Mouse (Mus musculus) lung, postnatal 0 days (tissue): ENCODE data around the gene Cntrob.

Experiments
- CTCF ChIP-seq: IDR thresholded peaks from 2 replicates; pipeline ENCODE4 v1.5.1; 2016; ENCODE audit warnings: antibody characterized with exemption, mild to moderate bottlenecking
- EP300 ChIP-seq: IDR thresholded peaks from 2 replicates; pipeline ENCODE4 v1.6.1; 2016; ENCODE audit warnings: antibody characterized with exemption, mild to moderate bottlenecking, control low read depth

DNA sequence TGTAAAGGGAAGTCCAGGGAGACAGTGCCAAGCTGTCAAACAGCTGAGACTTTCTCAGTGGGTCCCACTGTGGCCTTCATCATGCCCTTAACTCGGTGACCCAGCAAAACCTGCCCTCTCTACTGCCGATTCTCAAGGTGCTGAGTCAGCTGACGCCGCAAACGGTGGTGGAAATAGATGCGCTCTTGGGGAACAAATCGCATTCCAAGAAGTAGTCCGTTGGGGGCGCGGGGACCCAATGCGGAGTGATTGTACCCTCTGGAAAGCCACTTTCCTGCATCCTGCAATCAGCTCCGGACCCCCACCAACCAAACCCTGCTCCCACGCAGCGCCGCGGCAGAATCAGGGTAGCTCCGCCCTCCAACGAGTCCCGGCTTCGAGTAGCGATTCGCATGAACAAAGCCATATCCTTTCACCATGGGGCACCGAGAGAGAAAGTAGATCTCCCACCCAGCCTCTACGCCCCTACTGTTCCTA, 8.4 kb upstream of the Cntrob start:
- no peak for TF ChIP-seq CTCF
- no peak for TF ChIP-seq EP300
